Mouse (Mus musculus) bone marrow, adult 2 months (tissue): ENCODE measurements at regions not wholly inside any gene's neighbourhood (a gene's known extent, or its start where the extent isn't known, plus 50 kb on each side); places are given as distances from the start of the nearest gene placed in this dataset.

Source experiments
- CTCF ChIP-seq: fragments of 200-500 bp; IDR thresholded peaks from 2 replicates; pipeline ENCODE4 v1.5.1; 2011; ENCODE audit warnings: low read length, control low read depth; ENCODE audit not compliant: control insufficient read depth, insufficient read depth
- POLR2A ChIP-seq: fragments of 200-500 bp; IDR thresholded peaks from 2 replicates; pipeline ENCODE4 v1.6.1; 2011; ENCODE audit warnings: low read depth, mild to moderate bottlenecking, control low read depth, low read length, borderline replicate concordance; ENCODE audit not compliant: control insufficient read depth

DNA sequence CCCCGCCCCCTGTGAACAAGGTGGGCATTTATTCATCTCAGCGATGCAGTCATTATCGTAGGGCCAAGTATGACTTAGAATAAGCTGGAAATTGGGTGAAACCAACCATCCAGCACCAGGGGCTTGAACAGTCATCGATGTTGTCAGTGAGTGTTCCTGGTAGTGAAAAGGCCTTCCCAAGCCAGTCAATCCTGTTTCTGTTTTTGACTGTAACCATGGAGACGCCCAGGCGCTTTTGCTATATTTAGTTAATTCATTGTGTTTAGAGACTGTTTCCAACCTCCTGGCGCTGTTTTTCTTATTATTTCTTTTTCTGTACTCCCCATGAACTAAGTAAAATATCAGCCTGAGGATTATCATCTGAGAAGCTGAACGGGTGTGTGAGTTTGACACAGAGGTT is 113.4 kb downstream of the Dusp6 start:
- TF ChIP-seq CTCF (no peak), POLR2A (no peak)
